Mouse (Mus musculus): Measurements from ENCODE around the gene Tmub2. TPM values are rescaled to one million over a fixed set of nuclear protein-coding genes. Genes with fewer than 3 reads are reported as not detected.

Gene Tmub2
- polyA plus RNA-seq, 1 experiment from 2014 or later = 30.3 TPM

GRCm38 (mm10) chr11:102295598-102296471 lies 11.1 kb downstream of the Tmub2 start:
- under 1% methylated on average over 29 of the region's 73 CpGs for WGBS
- H3K9ac ChIP-seq (ENCODE audit: low read length) = peak overlapping the region; percentile 94

GRCm38 (mm10) chr11:102296491-102297472 lies 12.1 kb downstream of the Tmub2 start, which contains the start of gene Atxn7l3:
TSS of gene Atxn7l3 (minus strand) at chr11:102296631.
- peak; percentile 100 for DNase-seq (ENCODE audit: low spot score)
- 0% methylated on average over 62 of the region's 125 CpGs for WGBS
- Histone ChIP-seq H3K4me2 (replicated peaks; ENCODE audit: low read depth) (peak within 1 kb of the TSS; percentile 79), H3K36me3 (ENCODE audit: control insufficient read depth, insufficient read depth, low read length) (peaks cover 8% of the 10 kb centered on the region), H3K27me3 (ENCODE audit: control insufficient read depth, insufficient read depth, low read length) (no peaks in the 10 kb centered on the region), H3K9me3 (ENCODE audit: control insufficient read depth, low read length) (no peaks in the 10 kb centered on the region), H3K4me3 (ENCODE audit: low read depth, low read length) (peak within 1 kb of the TSS; percentile 84), H3K4me1 (replicated peaks; ENCODE audit: control insufficient read depth, insufficient read depth) (peaks cover 6% of the 10 kb centered on the region; the same call in 1 of the 2 replicates), H3K9ac (ENCODE audit: low read length) (peak within 1 kb of the TSS; percentile 94), H3K27ac (replicated peaks) (peak within 1 kb of the TSS; percentile 99)
- 0 out of 2 replicates have a peak, but pooled peaks have one; percentile 8 for TF ChIP-seq CTCF (IDR thresholded peaks at IDR 0.05; ENCODE audit: low read depth)
- no peak for TF ChIP-seq EP300 (optimal IDR thresholded peaks at IDR 0.05)
- ATAC-seq (ENCODE audit: low FRiP score, low TSS enrichment) = peak; percentile 94

More at GRCm38 (mm10) chr11:102295598-102296471, 11.1 kb downstream of the Tmub2 start:
- DNase-seq (ENCODE audit: low spot score) = peak; percentile 81
- Histone ChIP-seq H3K4me3 (ENCODE audit: low read depth, low read length) (peak overlapping the region; percentile 84), H3K36me3 (ENCODE audit: control insufficient read depth, insufficient read depth, low read length) (peaks cover 18% of the 10 kb centered on the region), H3K27ac (replicated peaks) (peak overlapping the region; percentile 99), H3K4me1 (replicated peaks; ENCODE audit: control insufficient read depth, insufficient read depth) (peaks cover 6% of the 10 kb centered on the region; the same call in 1 of the 2 replicates), H3K27me3 (ENCODE audit: control insufficient read depth, insufficient read depth, low read length) (no peaks in the 10 kb centered on the region), H3K9me3 (ENCODE audit: control insufficient read depth, low read length) (no peaks in the 10 kb centered on the region), H3K4me2 (replicated peaks; ENCODE audit: low read depth) (peak overlapping the region; percentile 79)
- ATAC-seq (ENCODE audit: low FRiP score, low TSS enrichment) = peak; percentile 11
- TF ChIP-seq EP300 (optimal IDR thresholded peaks at IDR 0.05) (no peak), CTCF (IDR thresholded peaks at IDR 0.05; ENCODE audit: low read depth) (no peak)

GRCm38 (mm10) chr11:102297577-102298556 lies 13.1 kb downstream of the Tmub2 start:
- TF ChIP-seq EP300 (optimal IDR thresholded peaks at IDR 0.05) (no peak), CTCF (IDR thresholded peaks at IDR 0.05; ENCODE audit: low read depth) (no peak)
- WGBS = 22% methylated on average over 27 of the region's 27 CpGs
- no peak for ATAC-seq (ENCODE audit: low FRiP score, low TSS enrichment)

DNA sequence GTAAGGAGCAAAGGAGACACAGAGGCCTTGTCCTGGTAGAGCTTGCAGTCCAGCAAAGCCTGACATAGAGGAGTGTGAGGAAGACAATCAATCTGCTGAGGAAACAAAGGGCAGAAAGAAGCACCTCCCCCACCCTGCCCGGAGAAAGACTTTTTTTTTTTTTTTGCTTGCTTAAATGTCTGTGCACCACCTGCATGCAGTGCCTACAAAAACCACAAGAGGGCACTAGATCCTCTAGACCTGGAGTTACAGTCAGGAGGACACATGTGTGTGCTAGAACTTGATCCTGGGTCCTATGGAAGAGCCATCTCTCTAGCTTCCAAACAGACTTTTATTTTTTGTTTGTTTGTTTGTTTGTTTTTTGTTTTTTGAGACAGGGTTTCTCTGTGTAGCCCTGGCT lies 15.1 kb downstream of the Tmub2 start:
- peak; percentile 79 for DNase-seq (ENCODE audit: low spot score)
- no peaks in the 10 kb centered on the region for H3K27me3 ChIP-seq (ENCODE audit: control insufficient read depth, insufficient read depth, low read length)
- peak; percentile 80 for TF ChIP-seq CTCF (IDR thresholded peaks at IDR 0.05; ENCODE audit: low read depth)
- TF ChIP-seq EP300 (optimal IDR thresholded peaks at IDR 0.05) = no peak

More at GRCm38 (mm10) chr11:102297577-102298556, 13.1 kb downstream of the Tmub2 start:
- Histone ChIP-seq H3K36me3 (ENCODE audit: control insufficient read depth, insufficient read depth, low read length) (no peaks in the 10 kb centered on the region; the same call in 1 of the 2 replicates), H3K4me1 (replicated peaks; ENCODE audit: control insufficient read depth, insufficient read depth) (peaks cover 6% of the 10 kb centered on the region; the same call in 1 of the 2 replicates), H3K4me3 (ENCODE audit: low read depth, low read length) (peak overlapping the region; percentile 84), H3K27me3 (ENCODE audit: control insufficient read depth, insufficient read depth, low read length) (no peaks in the 10 kb centered on the region), H3K9ac (ENCODE audit: low read length) (peak overlapping the region; percentile 70), H3K9me3 (ENCODE audit: control insufficient read depth, low read length) (no peaks in the 10 kb centered on the region), H3K4me2 (replicated peaks; ENCODE audit: low read depth) (peak overlapping the region; percentile 79), H3K27ac (replicated peaks) (peak overlapping the region; percentile 99)
- no peak for DNase-seq (ENCODE audit: low spot score)

More for the DNA sequence above, 15.1 kb downstream of the Tmub2 start:
- Histone ChIP-seq H3K9ac (ENCODE audit: low read length) (no peak overlapping the region), H3K27ac (replicated peaks) (no peak overlapping the region), H3K4me1 (replicated peaks; ENCODE audit: control insufficient read depth, insufficient read depth) (peaks cover 6% of the 10 kb centered on the region; the same call in 1 of the 2 replicates), H3K4me2 (replicated peaks; ENCODE audit: low read depth) (no peak overlapping the region), H3K36me3 (ENCODE audit: control insufficient read depth, insufficient read depth, low read length) (no peaks in the 10 kb centered on the region), H3K9me3 (ENCODE audit: control insufficient read depth, low read length) (no peaks in the 10 kb centered on the region), H3K4me3 (ENCODE audit: low read depth, low read length) (no peak overlapping the region)
- no peak for ATAC-seq (ENCODE audit: low FRiP score, low TSS enrichment)
- 5% methylated on average over 1 of the region's 1 CpGs for WGBS

Data from stomach, postnatal 0 days (tissue).